Mouse (Mus musculus): ENCODE results near the gene Gm38392.
"Not testable (repeated sequence)": the region's sequence is repeated elsewhere in the genome, so short reads cannot be mapped to it uniquely, and the experiment has no call there.

Gm38392 gene

DNA sequence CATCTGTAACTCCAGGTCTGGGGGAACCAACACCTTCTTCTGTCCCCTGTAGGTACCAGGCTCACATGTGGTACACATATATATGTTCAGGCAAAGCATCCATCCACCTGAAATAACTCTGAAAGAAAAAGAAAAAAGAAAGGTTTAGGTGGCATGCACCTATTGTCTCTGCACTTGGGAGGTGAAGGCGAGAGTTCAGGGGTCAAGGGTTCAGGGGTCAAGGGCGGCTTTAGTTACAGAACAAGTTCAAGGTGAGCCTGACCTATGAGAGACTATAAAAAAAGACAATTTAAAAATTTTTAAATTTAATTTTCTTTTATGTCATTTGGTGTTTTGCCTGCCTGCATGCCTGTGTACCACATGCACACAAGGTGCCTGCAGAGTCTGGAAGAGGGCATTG, 7.0 kb downstream of the Gm38392 start:
- intact Hi-C loops (cut with DNase I): no loop called here

- intact Hi-C loops (cut with DNase I): no loop called here
These were observed 10.4 kb downstream of the Gm38392 start for GRCm38 (mm10) chr3:88276529-88277143.

- intact Hi-C loops (cut with DNase I): no loop called here
These were observed 10.9 kb downstream of the Gm38392 start for GRCm38 (mm10) chr3:88276121-88276520.

DNA sequence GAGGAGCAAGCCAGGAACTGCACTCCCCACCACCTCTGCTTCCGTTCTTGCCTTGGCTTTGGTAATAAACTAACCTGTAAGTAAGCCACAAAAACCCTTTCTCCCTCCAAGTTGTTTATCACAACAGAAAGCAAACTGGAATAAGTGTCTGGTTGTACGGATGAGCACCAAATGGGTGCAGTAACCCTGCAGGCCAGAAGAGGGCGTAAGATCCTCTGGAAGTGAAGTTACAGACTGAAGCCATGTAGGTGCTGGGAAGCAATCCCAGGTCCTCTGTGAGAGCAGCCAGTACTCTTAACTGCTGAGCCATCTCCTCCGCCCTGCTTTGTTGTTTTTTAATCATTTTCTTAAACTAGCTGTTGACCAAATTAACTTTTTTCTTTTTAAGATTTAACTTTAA, 13.0 kb downstream of the Gm38392 start:
- intact Hi-C loops (cut with DNase I): no loop called here

DNA sequence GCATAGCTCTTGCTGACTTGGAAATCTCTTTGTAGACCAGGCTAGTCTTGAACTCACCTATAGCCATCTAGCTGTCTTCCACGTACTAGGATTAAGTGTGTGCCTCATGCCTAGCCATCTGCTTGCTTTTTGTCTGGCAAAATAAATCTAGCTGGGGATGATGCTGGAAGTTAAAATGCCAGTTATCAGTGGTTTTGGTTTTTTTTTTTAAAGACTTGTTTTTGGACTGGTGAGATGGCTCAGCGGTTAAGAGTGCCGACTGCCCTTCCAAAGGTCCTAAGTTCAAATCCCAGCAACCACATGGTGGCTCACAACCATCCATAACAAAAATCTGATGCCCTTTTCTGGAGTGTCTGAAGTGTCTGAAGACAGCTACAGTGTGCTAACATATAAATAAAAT, 15.2 kb downstream of the Gm38392 start:
- intact Hi-C loops (cut with DNase I): no loop called here

- intact Hi-C loops (cut with DNase I): not testable (repeated sequence)
These were observed 15.7 kb downstream of the Gm38392 start for GRCm38 (mm10) chr3:88271298-88271697.

DNA sequence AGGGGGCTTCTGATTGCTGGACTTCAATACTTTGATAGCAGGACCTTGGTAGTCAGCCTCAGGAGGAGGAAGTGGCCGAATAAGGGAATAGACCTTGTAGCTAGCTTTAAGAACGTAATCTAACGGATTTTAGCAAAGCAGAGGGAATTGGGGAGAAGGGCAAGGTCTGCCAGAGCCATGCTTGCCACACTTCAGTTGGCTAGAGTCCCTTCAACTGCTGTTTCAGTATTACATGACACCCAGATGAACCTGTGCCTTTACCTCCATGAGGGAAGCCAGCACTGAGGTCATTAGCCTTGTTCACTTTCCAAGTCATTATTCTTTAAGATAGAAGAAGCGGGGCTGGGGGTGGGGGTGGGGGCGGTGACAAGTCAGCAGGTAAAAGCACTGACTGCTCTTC, 18.0 kb downstream of the Gm38392 start:
- intact Hi-C loops (cut with DNase I): no loop called here

- intact Hi-C loops (cut with DNase I): not testable (repeated sequence)
These were observed 19.0 kb downstream of the Gm38392 start for GRCm38 (mm10) chr3:88268014-88268413.

DNA sequence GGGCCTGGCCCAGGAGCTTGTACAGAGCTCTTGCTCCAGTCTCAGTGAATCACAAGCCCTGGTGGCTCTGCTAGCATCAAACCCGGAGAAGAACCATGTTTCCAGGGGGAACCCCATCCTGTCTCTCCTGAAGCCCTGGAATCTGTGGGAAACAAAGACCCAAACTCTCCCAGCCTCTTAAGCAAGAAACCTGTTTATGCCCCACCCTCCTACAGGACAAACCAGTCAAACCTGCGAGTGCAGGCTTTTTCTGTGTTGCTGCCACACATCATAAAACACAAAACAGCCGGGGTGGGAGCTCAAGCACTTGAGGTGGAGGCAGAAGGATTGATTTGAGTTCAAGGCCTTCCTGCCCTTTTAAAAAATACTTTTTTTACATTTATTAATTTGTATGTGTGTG, 24.7 kb downstream of the Gm38392 start:
- intact Hi-C loops (cut with DNase I): no loop called here

DNA sequence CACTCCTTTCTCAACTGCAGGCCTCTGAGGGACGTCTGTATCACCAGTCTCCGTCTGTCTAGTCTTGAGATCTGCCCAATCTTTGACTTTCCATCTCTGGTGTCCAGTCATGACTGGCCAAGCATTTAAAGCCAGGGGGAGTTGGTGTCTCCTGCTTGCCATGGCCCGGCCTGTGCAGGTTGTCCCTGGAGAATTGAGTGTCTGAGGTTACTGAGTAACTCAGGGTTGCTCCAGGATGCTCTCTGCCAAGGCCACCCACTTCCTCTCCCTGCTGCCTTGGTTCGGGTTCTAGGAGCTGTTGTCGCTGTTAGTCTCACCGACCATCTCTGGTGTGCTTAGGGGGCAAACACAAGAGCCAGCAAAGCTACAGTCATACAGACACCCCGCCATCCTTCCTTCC, 30.6 kb downstream of the Gm38392 start:
- intact Hi-C loops (cut with DNase I): no loop called here

- intact Hi-C loops (cut with DNase I): no loop called here
These were observed 31.1 kb downstream of the Gm38392 start for GRCm38 (mm10) chr3:88255950-88256349.

GRCm38 (mm10) chr3:88254268-88254926, 32.6 kb downstream of the Gm38392 start, which contains the start of gene Rhbg:
Rhbg (minus strand) TSS chr3:88254709.
- intact Hi-C loops (cut with DNase I): no loop called here

DNA sequence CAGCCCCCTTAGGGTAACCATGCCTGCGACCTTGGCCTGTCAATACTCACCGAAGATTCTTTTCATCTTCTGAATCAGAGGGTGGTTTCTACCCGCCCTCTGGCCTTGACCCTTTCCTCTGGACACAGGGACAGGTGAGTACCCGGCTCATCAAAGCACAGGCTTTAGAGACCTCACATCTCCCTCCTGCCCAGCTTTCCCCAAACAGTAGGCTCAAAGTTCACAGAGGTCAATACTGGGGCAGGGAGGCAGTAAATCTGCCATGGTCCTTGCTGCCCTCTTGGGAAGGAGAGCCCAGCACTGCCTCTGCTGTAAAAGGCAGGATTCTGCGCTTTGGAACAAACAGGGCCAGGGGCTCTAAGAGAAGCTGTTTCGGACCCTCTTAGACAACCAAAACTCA, 34.3 kb downstream of the Gm38392 start:
- intact Hi-C loops (cut with DNase I): no loop called here

DNA sequence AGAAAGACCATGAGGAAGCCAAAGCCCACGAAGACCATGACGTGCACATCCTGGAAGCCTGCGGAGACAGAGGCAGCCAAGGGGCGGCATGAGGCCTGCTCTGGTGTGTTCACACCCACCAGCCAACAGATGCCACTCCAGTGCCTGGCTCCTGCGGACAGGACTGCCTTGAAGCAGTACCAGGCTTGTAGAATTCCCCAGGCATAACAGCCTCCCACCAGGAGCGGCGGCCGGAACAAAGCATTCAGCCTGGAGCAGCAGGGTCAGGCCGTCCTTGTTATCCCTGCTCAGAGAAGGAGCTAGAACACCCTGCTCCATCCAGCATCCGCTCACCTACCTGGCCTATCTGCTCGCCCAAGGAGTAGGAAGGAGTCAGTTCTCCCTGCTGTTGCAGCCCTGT, 38.6 kb downstream of the Gm38392 start:
- intact Hi-C loops (cut with DNase I): no loop called here

DNA sequence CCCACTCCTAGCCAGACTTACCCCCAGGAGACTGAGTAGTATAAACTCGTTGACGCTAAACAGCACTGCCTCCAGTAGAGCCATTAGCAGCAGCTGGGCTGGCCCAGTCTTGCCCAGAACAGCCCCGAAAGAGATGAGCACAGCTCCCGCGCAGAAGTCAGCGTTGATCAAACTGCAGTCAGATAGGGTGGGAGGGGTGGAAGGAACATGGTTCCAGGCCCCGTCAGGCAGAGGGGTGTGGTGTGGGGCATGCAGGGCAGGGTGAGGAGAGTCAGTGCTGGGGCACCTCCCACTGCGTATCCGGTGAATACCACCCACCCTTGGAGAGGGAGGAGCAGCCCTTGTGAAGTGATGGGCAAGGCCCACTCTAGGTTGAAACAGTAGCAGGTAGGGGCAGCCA, 39.3 kb downstream of the Gm38392 start:
- intact Hi-C loops (cut with DNase I): no loop called here

DNA sequence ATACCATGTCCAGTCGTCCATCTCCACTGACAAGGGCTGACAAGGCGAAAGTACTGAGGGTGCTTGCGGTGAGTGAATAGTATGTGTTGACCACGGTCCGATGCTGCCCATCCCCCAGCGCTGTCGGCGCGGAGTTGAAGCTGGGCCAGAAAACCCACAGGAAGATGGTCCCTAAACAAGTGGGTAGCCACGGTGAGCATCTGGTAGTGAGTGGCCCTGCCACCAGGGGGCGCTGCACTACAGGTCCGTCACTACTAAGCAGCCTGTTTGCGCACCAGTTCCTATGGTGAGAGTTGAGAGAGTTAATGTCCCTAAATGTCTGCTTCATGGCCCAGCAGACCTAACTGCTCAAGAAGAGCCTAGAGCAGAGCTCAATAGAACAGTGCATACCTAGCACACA, 41.2 kb downstream of the Gm38392 start:
- intact Hi-C loops (cut with DNase I): loop anchor here (1.0 kb wide), 1 partner anchor 29 kb away; no protein-coding TSS in a partner anchor

- intact Hi-C loops (cut with DNase I): loop anchor here (5.0 kb wide), 1 partner anchor 157 kb away; no protein-coding TSS in a partner anchor
These were observed 42.9 kb downstream of the Gm38392 start for GRCm38 (mm10) chr3:88244071-88244470.

- intact Hi-C loops (cut with DNase I): loop anchor here (5.0 kb wide), 1 partner anchor 155 kb away; no protein-coding TSS in a partner anchor
These were observed 44.5 kb downstream of the Gm38392 start for GRCm38 (mm10) chr3:88242531-88242930.

DNA sequence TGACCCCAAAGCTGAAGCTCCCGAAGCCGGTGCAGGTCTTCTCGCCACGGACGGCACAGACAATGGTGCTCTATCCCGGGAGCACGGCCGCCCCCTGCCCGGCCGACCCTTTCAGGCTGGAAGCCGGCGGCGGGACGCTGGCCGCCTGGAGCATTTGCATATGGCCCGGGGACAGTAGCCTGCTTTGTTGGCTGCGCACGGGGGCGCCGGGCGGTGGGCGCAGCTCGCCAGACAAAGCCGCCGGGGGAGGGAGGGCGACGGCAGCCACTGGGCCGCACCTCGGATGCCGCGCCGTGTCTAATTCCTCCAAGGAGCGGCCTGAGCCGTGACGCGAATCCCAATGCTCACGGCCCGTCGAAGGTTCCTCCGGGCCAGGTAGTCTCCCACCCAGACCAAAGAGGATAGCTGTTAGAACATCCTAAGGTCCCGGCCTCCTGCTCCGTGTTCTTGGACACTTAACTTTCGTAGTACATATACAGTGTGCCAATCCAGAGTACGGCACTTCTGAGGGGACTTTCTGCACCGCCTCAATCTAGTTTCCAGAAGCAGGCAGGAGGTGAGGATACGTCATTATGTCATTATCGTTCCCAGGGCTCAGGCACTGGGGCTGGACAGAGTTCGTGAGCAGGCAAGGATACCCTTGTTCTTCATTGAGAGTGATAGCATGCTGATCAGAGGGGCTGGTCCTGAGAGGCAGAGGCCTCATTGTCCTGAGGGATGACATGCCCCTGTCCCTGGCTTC, 45.8 kb downstream of the Gm38392 start:
- intact Hi-C loops (cut with DNase I): loop anchor here (5.0 kb wide), 1 partner anchor 154 kb away; no protein-coding TSS in a partner anchor

GRCm38 (mm10) chr3:88239446-88239845, 47.6 kb downstream of the Gm38392 start:
- intact Hi-C loops (cut with DNase I): no loop called here

DNA sequence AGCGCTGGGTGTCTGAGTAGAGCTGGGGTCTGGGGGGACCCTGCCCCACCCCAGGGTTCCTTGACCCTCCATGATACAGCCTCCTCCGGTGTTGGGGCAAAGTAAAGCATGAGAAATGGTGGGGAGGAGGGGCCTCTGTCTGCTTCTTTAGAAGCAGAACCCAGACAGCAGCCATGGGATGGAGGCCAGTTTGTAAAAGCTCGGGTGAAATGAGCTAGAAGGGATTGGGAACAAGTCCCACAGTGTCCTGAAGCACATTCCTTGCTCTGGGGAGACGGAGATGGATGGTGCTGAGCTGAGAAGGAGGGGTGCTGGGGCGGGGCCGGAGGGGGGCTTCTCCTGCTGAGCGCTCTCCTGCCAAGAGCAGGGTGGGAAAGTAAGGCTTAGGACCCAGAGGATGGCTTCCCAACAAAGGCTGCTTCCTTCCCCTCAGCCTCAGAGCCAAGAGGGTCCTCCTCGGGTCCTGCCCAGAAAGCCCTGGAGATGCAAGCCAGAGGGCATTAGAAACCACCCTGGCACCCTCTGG, 48.1 kb downstream of the Gm38392 start:
- intact Hi-C loops (cut with DNase I): no loop called here

Data from adrenal gland (tissue).